Mouse (Mus musculus) midbrain, postnatal 0 days (tissue): ENCODE data around the gene Clic3. TPM values are rescaled to one million over a fixed set of nuclear protein-coding genes. Genes with fewer than 3 reads are reported as not detected.

Experiments
- ATAC-seq: fragments of 200-750 bp; cut with Nextera tagmentation; 2 replicates; pipeline ENCODE4 v1.8.0; 2017; ENCODE audit warnings: moderate number of reproducible peaks, mild to moderate bottlenecking, moderate TSS enrichment, moderate library complexity; ENCODE audit not compliant: low FRiP score
- DNase-seq: peaks from one replicate; pipeline ENCODE4 v3.0.0-alpha.2; 2015; ENCODE audit warnings: low spot score
- H3K27ac ChIP-seq: fragments of 300-500 bp; sonication (generic); 2 replicates; pipeline ENCODE4 v1.5.1; 2014; ENCODE audit warnings: low read depth, mild to moderate bottlenecking, low read length, mixed read lengths
- H3K27me3 ChIP-seq: fragments of 300-500 bp; sonication (generic); 2 replicates; pipeline ENCODE4 v1.6.1; 2014; ENCODE audit warnings: low read length, control low read depth, mixed read lengths; ENCODE audit not compliant: insufficient read depth
- H3K36me3 ChIP-seq: fragments of 300-500 bp; sonication (generic); 2 replicates; pipeline ENCODE4 v1.6.1; 2014; ENCODE audit warnings: low read length, control low read depth, mixed read lengths; ENCODE audit not compliant: insufficient read depth
- H3K4me1 ChIP-seq: fragments of 300-500 bp; sonication (generic); 2 replicates; pipeline ENCODE4 v1.6.1; 2014; ENCODE audit warnings: mild to moderate bottlenecking, control low read depth, antibody characterized with exemption, low read length, mixed read lengths; ENCODE audit not compliant: insufficient read depth
- H3K4me2 ChIP-seq: fragments of 300-500 bp; sonication (generic); 2 replicates; pipeline ENCODE4 v1.6.1; 2014; ENCODE audit warnings: low read depth, mild to moderate bottlenecking, low read length, mixed read lengths; ENCODE audit not compliant: poor library complexity, severe bottlenecking
- H3K4me3 ChIP-seq: fragments of 300-500 bp; sonication (generic); 2 replicates; pipeline ENCODE4 v1.5.1; 2014; ENCODE audit warnings: low read depth, mild to moderate bottlenecking, low read length, moderate library complexity
- H3K9ac ChIP-seq: fragments of 300-500 bp; sonication (generic); replicated peaks from 2 replicates; pipeline ENCODE4 v1.6.1; 2014; ENCODE audit warnings: mild to moderate bottlenecking, low read length, moderate library complexity, mixed read lengths; ENCODE audit not compliant: poor library complexity, severe bottlenecking
- H3K9me3 ChIP-seq: fragments of 300-500 bp; sonication (generic); 2 replicates; pipeline ENCODE4 v1.6.1; 2016; ENCODE audit warnings: low read length, control low read depth
- CTCF ChIP-seq: IDR thresholded peaks from 2 replicates; pipeline ENCODE4 v1.5.1; 2016; ENCODE audit warnings: antibody characterized with exemption, mild to moderate bottlenecking
- WGBS: fragments of 180-500 bp; shearing (Covaris S2); extraction: QIAGEN DNeasy Blood & Tissue Kit; methylation state at CpG from one replicate; pipeline ENCODE4 v1.1.7; 2014; 5-methylcytosine and 5-hydroxymethylcytosine counted together
- polyA plus RNA-seq: library from polyadenylated mRNA; unstranded; fragments of >200 nt; fragmentation: Nextera tagmentation; extraction: Ambion mirVana; gene quantifications from 2 replicates; pipeline ENCODE4 v1.2.1, GENCODE M21; 2015
- total RNA-seq: library from RNA; depleted of rRNA; stranded (reverse); fragments of >200 nt; gene quantifications from 2 replicates; pipeline ENCODE4 v1.2.3, GENCODE M21; 2014

The Clic3 gene
- total and polyA plus RNA-seq, 2 experiments from 2014 or later: 0.66 to 2.4 TPM

- no peak overlapping the region for H3K4me3 ChIP-seq
- no peak for ATAC-seq
- TF ChIP-seq CTCF: peak; percentile 31
- no peaks in the 10 kb centered on the region for H3K36me3 ChIP-seq
- H3K27ac ChIP-seq: no peak overlapping the region
- WGBS: 24% methylated on average over 7 of the region's 7 CpGs
- H3K27me3 ChIP-seq: no peaks in the 10 kb centered on the region
- H3K4me1 ChIP-seq: no peaks in the 10 kb centered on the region
- no peak for DNase-seq
- H3K9ac ChIP-seq: no peak overlapping the region
- H3K9me3 ChIP-seq: no peaks in the 10 kb centered on the region
- H3K4me2 ChIP-seq: no peak overlapping the region
Measured at GRCm38 (mm10) chr2:25482969-25483368, 26.3 kb downstream of the Clic3 start.

- TF ChIP-seq CTCF: no peak
- Histone ChIP-seq H3K36me3 (no peaks in the 10 kb centered on the region), H3K9ac (no peak overlapping the region), H3K4me2 (no peak overlapping the region), H3K4me1 (no peaks in the 10 kb centered on the region), H3K27ac (no peak overlapping the region), H3K9me3 (no peaks in the 10 kb centered on the region), H3K27me3 (no peaks in the 10 kb centered on the region), H3K4me3 (no peak overlapping the region)
- WGBS: 65% methylated on average over 11 of the region's 11 CpGs
- peak; percentile 19 for DNase-seq
- ATAC-seq: no peak
Measured at GRCm38 (mm10) chr2:25484901-25485647, 28.4 kb downstream of the Clic3 start.

- Histone ChIP-seq H3K36me3 (no peaks in the 10 kb centered on the region), H3K9ac (no peak overlapping the region), H3K4me2 (no peak overlapping the region), H3K27ac (no peak overlapping the region), H3K4me1 (no peaks in the 10 kb centered on the region), H3K27me3 (no peaks in the 10 kb centered on the region), H3K9me3 (no peaks in the 10 kb centered on the region), H3K4me3 (no peak overlapping the region)
- no peak for TF ChIP-seq CTCF
- WGBS: 84% methylated on average over 6 of the region's 6 CpGs
- ATAC-seq: no peak
- no peak for DNase-seq
Measured at GRCm38 (mm10) chr2:25487965-25488670, 31.5 kb downstream of the Clic3 start.

- no peaks in the 10 kb centered on the region for H3K27me3 ChIP-seq
- no peaks in the 10 kb centered on the region for H3K9me3 ChIP-seq
- WGBS: 83% methylated on average over 7 of the region's 7 CpGs
- DNase-seq: no peak
- H3K4me2 ChIP-seq: no peak overlapping the region
- no peak overlapping the region for H3K27ac ChIP-seq
- TF ChIP-seq CTCF: no peak
- H3K4me3 ChIP-seq: no peak overlapping the region
- no peaks in the 10 kb centered on the region for H3K36me3 ChIP-seq
- H3K9ac ChIP-seq: no peak overlapping the region
- H3K4me1 ChIP-seq: no peaks in the 10 kb centered on the region
- ATAC-seq: no peak
Measured at GRCm38 (mm10) chr2:25488671-25489068, 32.0 kb downstream of the Clic3 start.

GRCm38 (mm10) chr2:25492988-25493387 is 36.4 kb downstream of the Clic3 start:
- no peak for TF ChIP-seq CTCF
- ATAC-seq (no peak), DNase-seq (no peak)
- no peaks in the 10 kb centered on the region for H3K36me3 ChIP-seq
- H3K4me1 ChIP-seq: no peaks in the 10 kb centered on the region
- H3K9ac ChIP-seq: no peak overlapping the region
- H3K27me3 ChIP-seq: no peaks in the 10 kb centered on the region
- no peak overlapping the region for H3K27ac ChIP-seq
- no peaks in the 10 kb centered on the region for H3K9me3 ChIP-seq
- no peak overlapping the region for H3K4me3 ChIP-seq
- WGBS: 82% methylated on average over 5 of the region's 5 CpGs
- H3K4me2 ChIP-seq: no peak overlapping the region

GRCm38 (mm10) chr2:25493476-25493961 is 36.9 kb downstream of the Clic3 start, which contains the start of gene Lcn12:
Gene Lcn12 (minus strand): TSS chr2:25493911.
- no peak for TF ChIP-seq CTCF
- no peak within 1 kb of the TSS for H3K4me3 ChIP-seq
- no peak within 1 kb of the TSS for H3K27ac ChIP-seq
- H3K36me3 ChIP-seq: no peaks in the 10 kb centered on the region
- WGBS: 88% methylated on average over 5 of the region's 5 CpGs
- H3K27me3 ChIP-seq: no peaks in the 10 kb centered on the region
- no peak within 1 kb of the TSS for H3K4me2 ChIP-seq
- ATAC-seq (no peak), DNase-seq (no peak)
- H3K9ac ChIP-seq: no peak within 1 kb of the TSS
- H3K9me3 ChIP-seq: no peaks in the 10 kb centered on the region
- no peaks in the 10 kb centered on the region; the same call in 1 of the 2 replicates for H3K4me1 ChIP-seq
